Mouse (Mus musculus): Measurements from ENCODE around the gene Xbp1. TPM values are rescaled to one million over a fixed set of nuclear protein-coding genes. Genes with fewer than 3 reads are reported as not detected.

Gene Xbp1
- total RNA-seq, 2 experiments from 2014 or later, result 67.6 to 97.3 TPM

- DNase-seq (ENCODE audit: extremely low spot score in 1 of 2, low spot score in 1 of 2), result no peak
These were observed 45.1 kb downstream of the Xbp1 start for GRCm38 (mm10) chr11:5565596-5565995.

- DNase-seq (ENCODE audit: extremely low spot score in 1 of 2, low spot score in 1 of 2), result no peak
These were observed 46.0 kb downstream of the Xbp1 start for GRCm38 (mm10) chr11:5566506-5566905.

GRCm38 (mm10) chr11:5567654-5568053, 47.2 kb downstream of the Xbp1 start:
- no peak for DNase-seq (ENCODE audit: extremely low spot score in 1 of 2, low spot score in 1 of 2)

- no peak for DNase-seq (ENCODE audit: extremely low spot score in 1 of 2, low spot score in 1 of 2)
These were observed 47.6 kb downstream of the Xbp1 start for GRCm38 (mm10) chr11:5568082-5568481.

- no peak for DNase-seq (ENCODE audit: extremely low spot score in 1 of 2, low spot score in 1 of 2)
These were observed 49.0 kb downstream of the Xbp1 start, which contains the start of gene Ankrd36 for GRCm38 (mm10) chr11:5569474-5569873. Gene Ankrd36, plus strand, starts transcription at chr11:5569684.

GRCm38 (mm10) chr11:5571856-5572255, 51.4 kb downstream of the Xbp1 start:
- no peak for DNase-seq (ENCODE audit: extremely low spot score in 1 of 2, low spot score in 1 of 2)

- DNase-seq (ENCODE audit: extremely low spot score in 1 of 2, low spot score in 1 of 2), result no peak
These were observed 53.4 kb downstream of the Xbp1 start for GRCm38 (mm10) chr11:5573821-5574220.

- no peak for DNase-seq (ENCODE audit: extremely low spot score in 1 of 2, low spot score in 1 of 2)
These were observed 54.6 kb downstream of the Xbp1 start for GRCm38 (mm10) chr11:5575046-5575445.

Other genes with a start within 250 kb of the Xbp1 start
- 10 to 100 TPM; 18.6 to 23.2 TPM for gene Znrf3, start 75.8 kb upstream of the Xbp1 start, total RNA-seq (2021)
- gene Ccdc117, start 21.5 kb downstream of the Xbp1 start, total RNA-seq (2021), result 10 to 100 TPM; 11.0 to 17.2 TPM
- gene Ankrd36, start 49.0 kb downstream of the Xbp1 start, total RNA-seq (2021), result not detected
- gene Mrps24, start 195.0 kb downstream of the Xbp1 start, total RNA-seq (2021), result 10 to 100 TPM; 67.7 to 79.1 TPM
- 10 to 100 TPM; 64.7 to 68.7 TPM for gene Urgcp, start 241.7 kb downstream of the Xbp1 start, total RNA-seq (2021)